Mouse (Mus musculus) WW6 (cell line): ENCODE measurements around the gene Preb.

ENCODE experiments used
- DNase-seq: peaks from one replicate; pipeline ENCODE4 v3.0.0-alpha.2; 2013; ENCODE audit warnings: low read depth, low spot score

Preb gene

GRCm38 (mm10) chr5:30954556-30954955 is 5.6 kb downstream of the Preb start:
- DNase-seq: no peak

GRCm38 (mm10) chr5:30954065-30954464 is 6.1 kb downstream of the Preb start:
- DNase-seq: no peak

DNA sequence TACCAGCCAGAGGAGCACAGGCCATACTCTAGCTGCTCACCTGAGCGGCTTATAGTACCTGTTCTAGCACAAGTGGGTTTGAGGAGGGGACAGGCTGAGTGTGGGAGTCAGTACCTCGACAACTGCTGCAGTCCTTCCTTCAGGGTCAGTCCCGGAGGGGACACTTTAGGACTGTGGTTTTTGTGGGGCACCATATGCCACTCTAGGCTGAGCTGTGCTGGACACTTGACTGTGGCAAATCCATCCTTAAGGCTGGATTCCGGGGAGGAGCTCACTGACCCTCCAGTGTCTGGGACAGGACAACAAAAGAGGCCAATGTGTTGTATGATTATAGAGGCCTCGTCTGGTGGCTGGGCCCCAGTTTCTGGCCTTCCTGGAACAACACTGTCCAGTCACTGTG is 7.6 kb downstream of the Preb start:
- DNase-seq: no peak

DNA sequence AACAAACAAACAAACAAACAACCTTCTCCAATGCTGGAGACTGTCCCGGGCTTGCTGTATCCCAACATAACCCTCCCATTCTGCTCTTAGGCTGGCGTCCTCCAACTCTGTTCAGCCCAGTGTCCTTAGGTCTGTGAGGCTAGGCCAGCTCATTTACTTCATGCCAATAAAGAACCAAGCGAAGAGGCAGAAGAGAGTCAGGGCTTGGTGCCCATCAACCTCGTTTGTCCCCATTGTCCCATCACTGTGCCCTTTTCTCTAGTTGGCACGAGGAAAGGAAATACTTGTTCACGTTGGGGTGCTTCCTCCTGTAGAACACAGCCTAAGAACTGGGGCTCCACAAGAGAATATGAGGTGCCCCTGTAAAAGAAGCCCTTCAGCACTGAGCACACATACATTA is 8.5 kb downstream of the Preb start:
- DNase-seq: no peak

GRCm38 (mm10) chr5:30950922-30951321 is 9.2 kb downstream of the Preb start:
- DNase-seq: no peak

GRCm38 (mm10) chr5:30950451-30950850 is 9.7 kb downstream of the Preb start:
- no peak for DNase-seq

DNA sequence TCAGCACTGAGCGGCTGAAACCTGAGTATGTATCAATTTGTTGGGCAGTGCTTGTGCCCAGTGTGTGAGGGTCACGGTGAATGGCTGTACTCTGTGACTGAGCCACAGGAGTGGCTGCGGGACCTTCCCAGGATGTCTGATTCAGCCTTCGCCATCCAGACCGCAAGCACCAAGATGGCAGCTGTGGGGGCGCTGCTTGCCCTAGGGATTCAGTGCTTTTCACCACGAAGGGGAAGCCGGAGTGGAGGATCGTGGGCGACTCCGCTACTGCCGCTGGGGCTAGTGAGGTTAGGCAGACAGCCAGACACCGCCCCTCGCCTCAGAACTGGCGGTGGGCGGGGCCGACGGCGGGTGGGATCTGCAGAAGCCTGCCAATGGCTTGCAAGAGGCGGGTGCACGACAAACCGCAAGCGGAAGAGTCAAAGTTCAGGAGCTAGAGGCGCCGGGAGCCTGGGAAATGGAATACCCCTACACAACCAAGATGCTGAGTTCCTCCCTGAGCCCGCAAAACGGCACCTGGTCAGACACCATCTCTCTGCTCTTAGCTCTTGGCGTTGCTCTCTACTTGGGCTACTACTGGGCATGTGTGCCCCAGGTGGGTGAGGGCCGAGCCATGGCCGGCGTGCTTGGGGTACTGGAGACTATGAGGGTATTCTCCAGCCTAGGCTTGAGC is 10.4 kb downstream of the Preb start:
- DNase-seq: peak; percentile 80

GRCm38 (mm10) chr5:30948620-30949019 is 11.5 kb downstream of the Preb start:
- DNase-seq: no peak

DNA sequence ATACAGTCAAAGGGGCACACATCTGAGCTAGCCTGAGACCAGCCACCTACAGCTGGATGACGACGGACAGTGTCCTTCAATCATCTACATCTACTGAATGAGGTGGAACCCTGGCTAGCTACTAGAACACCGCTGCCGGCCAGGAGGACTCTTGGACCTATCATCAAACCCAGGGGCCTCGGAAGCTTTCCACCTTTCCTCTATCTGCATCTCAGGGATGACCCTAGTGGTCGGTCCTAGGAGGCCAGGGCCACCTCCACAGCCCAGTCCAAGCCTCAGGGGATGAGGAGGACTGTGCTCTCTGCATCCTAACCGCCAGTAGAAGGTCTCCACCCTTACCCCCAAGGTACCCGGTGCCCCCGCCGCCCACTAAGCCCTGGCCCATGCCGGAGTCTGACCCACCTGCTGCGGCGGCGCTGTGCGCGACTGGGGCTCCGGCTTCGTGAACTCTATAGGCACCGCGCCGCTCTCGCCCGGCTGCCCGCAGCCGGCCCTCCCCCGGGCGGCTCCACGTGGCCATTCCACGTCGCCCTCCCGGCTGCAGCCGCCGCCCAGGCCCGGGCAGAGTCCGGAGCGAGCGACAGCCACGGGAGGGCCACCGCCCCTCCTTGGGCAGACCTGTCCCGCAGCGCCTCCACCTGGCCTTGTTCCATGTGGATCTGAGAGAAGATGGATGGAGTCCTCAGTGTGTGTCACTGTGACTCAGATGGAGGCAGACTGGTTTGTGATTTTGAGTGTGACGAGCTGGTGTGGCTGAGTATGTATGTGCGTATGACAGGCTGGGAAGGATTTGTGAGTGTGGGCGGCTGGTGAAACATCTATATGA is 15.0 kb downstream of the Preb start, which contains the start of gene Cgref1:
Gene Cgref1 (minus strand): TSS at position 636 of the 826 bp plus-strand sequence.
- DNase-seq: no peak

GRCm38 (mm10) chr5:30944344-30944743 is 15.8 kb downstream of the Preb start:
- DNase-seq: no peak

DNA sequence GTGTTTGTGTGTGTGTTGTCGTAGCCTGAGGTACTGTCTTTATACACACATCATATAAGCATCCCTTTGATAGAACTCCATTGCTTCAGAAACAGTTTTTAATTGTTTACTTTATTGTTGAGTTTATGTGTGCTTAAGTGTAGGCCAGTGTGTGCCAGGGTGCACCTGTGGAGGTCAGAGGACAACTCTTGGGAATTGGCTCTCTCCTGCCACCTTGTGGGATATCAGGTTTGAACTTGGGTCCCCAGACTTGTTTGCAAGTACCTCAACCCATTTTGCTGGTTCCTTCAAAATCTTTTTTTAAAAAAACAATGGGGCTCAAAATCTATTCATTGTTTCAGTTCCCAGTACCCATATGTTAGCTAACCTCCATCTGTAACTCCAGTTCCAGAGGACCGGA is 17.2 kb downstream of the Preb start:
- DNase-seq: no peak

DNA sequence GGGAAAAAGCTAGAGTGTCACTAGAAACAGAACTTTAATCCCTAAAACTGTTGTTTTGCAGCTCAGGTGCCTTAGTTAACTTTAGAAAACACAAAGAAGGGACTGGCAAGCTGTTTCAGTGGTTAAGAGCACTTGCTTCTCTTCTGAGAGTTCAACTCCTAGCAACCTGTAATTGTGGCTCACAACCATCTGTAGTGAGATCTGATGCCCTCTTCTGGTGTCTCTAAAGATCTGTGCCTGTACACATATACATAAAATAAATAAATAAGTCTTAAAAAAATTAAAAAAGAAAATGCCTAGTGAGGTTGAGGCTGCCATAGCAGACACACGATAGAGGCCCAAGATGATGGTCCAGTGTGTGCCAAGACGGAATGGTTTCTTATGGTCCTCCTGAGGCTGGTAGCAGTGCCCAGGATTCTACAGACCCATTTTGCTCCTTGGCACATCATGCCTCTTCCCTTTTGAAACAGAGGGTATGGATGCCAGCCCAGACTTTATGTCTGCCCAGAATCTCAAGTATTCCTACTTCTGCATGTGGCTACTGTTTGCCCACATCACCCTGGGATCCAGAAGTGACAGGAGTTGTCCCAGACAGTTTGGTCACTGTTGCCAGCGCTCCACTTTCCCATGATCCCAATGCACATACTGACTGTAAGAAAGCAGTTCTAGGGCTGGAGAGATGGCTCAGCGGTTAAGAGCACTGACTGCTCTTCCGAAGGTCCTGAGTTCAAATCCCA is 25.3 kb downstream of the Preb start:
- DNase-seq: no peak

GRCm38 (mm10) chr5:30933705-30934104 is 26.5 kb downstream of the Preb start:
- DNase-seq: no peak

GRCm38 (mm10) chr5:30931378-30931777 is 28.8 kb downstream of the Preb start:
- DNase-seq: no peak

GRCm38 (mm10) chr5:30930846-30931245 is 29.3 kb downstream of the Preb start:
- no peak for DNase-seq

DNA sequence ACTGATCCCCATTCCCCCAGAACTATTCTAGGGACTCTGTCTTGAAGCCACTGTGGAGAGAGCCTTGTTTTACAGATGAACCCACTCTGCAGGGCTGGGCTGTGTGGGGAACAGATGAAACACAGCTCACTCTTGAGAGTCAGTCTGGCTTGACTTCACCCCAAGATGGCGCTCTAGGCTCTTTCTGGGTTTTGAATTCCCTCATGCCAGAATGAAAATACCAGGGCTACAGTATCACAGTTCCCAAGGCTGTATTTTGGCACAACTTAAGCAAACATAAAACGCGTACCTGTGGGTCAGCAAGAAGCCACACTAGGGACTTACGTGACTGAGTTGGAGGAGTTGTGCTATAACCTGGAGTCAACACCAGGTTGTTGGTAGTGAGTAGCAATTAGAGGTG is 30.0 kb downstream of the Preb start:
- DNase-seq: no peak

GRCm38 (mm10) chr5:30927945-30928529 is 32.1 kb downstream of the Preb start:
- DNase-seq: no peak

GRCm38 (mm10) chr5:30926073-30926472 is 34.1 kb downstream of the Preb start:
- no peak for DNase-seq

DNA sequence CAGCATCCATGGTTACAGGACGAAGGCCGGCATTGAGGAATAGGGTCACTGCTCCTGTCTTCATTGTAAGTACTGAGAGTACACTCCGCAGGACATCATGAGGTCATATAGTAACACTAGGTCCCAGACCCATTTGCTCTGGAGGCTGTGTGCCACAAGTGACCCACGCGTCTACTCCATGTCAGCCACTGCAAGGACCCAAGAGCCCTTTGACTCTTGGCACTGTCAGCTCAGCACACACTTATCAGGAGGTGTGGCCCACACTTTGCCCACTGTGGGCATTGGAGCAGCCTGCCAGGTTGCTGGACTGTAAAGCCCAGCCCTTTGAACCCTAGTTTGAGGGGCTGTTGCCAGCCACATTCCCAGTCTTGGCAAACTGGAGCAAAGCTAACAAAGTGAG is 34.9 kb downstream of the Preb start:
- no peak for DNase-seq

GRCm38 (mm10) chr5:30924614-30925013 is 35.5 kb downstream of the Preb start:
- no peak for DNase-seq

DNA sequence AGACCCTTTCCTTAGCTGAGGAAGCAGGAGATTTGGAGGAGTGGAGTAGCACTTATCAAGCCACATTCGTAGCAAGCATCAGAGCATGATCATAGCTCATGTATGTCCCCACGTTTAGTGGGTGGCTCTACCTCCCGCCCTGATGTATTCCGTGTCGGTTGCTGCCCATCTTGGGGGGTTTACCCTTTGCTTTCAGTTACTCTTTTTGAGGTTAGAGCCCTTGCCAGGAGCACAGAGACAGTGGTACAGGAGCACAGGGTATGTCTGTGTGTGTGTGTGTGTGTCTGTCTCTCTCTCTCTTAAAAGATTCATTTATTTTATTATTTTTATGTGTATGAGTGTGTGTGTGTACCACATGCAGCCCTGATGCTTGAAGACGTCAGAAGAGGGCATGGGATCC is 37.0 kb downstream of the Preb start:
- DNase-seq: no peak

DNA sequence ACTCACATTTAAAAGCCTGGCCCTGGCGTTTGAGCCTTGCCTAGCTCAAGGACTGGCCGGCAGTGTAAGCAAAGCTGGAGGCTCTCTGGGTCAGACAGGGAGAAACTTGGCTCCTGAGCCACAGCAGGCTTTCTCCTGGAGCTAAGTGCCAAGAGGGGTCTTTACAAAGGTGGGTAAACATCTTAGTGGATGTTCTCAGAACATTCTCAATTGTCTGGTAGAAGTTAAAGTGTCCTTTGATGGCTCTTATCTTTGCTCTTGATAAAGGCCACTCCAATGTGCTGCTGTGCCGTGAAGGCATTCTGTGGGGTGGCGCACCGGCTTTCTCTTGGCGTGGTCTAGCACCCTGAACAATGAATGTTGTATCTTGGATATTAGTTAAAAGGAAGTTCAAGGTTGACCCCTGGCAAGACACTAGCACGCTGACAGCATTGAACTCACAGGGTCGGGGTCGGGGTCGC is 37.5 kb downstream of the Preb start:
- no peak for DNase-seq
